Mouse (Mus musculus) embryonic fibroblast, embryonic 13.5 days (primary cell): ENCODE measurements around the gene Olfr685. TPM values are rescaled to one million over a fixed set of nuclear protein-coding genes. Genes with fewer than 3 reads are reported as not detected.

ENCODE experiments used
- H3K27ac ChIP-seq: 2 replicates; pipeline ENCODE4 v1.5.1; 2012; ENCODE audit warnings: low read length, control low read depth, inconsistent platforms; ENCODE audit not compliant: insufficient read depth
- H3K4me1 ChIP-seq: 2 replicates; pipeline ENCODE4 v1.6.1; 2011; ENCODE audit warnings: low read length; ENCODE audit not compliant: control insufficient read depth, insufficient read depth
- H3K4me3 ChIP-seq: 2 replicates; pipeline ENCODE4 v1.5.1; 2011; ENCODE audit warnings: mild to moderate bottlenecking, control low read depth, low read length; ENCODE audit not compliant: insufficient read depth
- CTCF ChIP-seq: IDR thresholded peaks from 2 replicates; pipeline ENCODE4 v1.5.1; 2011; ENCODE audit warnings: mild to moderate bottlenecking, control low read depth, low read length, moderate library complexity, borderline replicate concordance; ENCODE audit not compliant: insufficient read depth
- POLR2A ChIP-seq: IDR thresholded peaks from 2 replicates; pipeline ENCODE4 v1.6.1; 2011; ENCODE audit warnings: low read depth, mild to moderate bottlenecking, control low read depth, low read length, moderate library complexity
- polyA plus RNA-seq: library from polyadenylated mRNA; stranded (reverse); fragments of >200 nt; gene quantifications from 2 replicates; pipeline ENCODE4 v1.2.4, GENCODE M21; 2011; ENCODE audit warnings: low read depth; ENCODE audit not compliant: missing spikeins, insufficient read length

Gene Olfr685
- polyA plus RNA-seq, 1 experiment, result not detected

- TF ChIP-seq CTCF (no peak), POLR2A (no peak)
- H3K4me3 ChIP-seq, result no peak overlapping the region
- H3K4me1 ChIP-seq, result no peaks in the 10 kb centered on the region
- no peak overlapping the region for H3K27ac ChIP-seq
Measured at GRCm38 (mm10) chr7:105141275-105141674, 44.5 kb downstream of the Olfr685 start.

Other genes starting within 250 kb of the Olfr685 start
- not detected in 2 replicates for gene Olfr670, start 223.4 kb downstream of the Olfr685 start, polyA plus RNA-seq
- not detected in 2 replicates for gene Olfr671, start 206.9 kb downstream of the Olfr685 start, polyA plus RNA-seq
- not detected in 2 replicates for gene Olfr672, start 184.0 kb downstream of the Olfr685 start, polyA plus RNA-seq
- not detected in 2 replicates for gene Olfr675, start 157.6 kb downstream of the Olfr685 start, polyA plus RNA-seq
- not detected in 2 replicates for gene Olfr676, start 153.3 kb downstream of the Olfr685 start, polyA plus RNA-seq
- gene Olfr677, start 134.6 kb downstream of the Olfr685 start, polyA plus RNA-seq, result not detected in 2 replicates
- not detected in 2 replicates for gene Olfr678, start 121.5 kb downstream of the Olfr685 start, polyA plus RNA-seq
- not detected in 2 replicates for gene Olfr679, start 104.8 kb downstream of the Olfr685 start, polyA plus RNA-seq
- gene Olfr680-ps1, start 93.2 kb downstream of the Olfr685 start, polyA plus RNA-seq, result not detected in 2 replicates
- gene Olfr681, start 69.2 kb downstream of the Olfr685 start, polyA plus RNA-seq, result not detected in 2 replicates
- not detected in 2 replicates for gene Olfr683, start 39.0 kb downstream of the Olfr685 start, polyA plus RNA-seq
- gene Olfr684, start 22.4 kb downstream of the Olfr685 start, polyA plus RNA-seq, result not detected in 2 replicates
- not detected in 2 replicates for gene Olfr686, start 21.5 kb upstream of the Olfr685 start, polyA plus RNA-seq
- not detected in 2 replicates for gene Olfr688, start 102.1 kb upstream of the Olfr685 start, polyA plus RNA-seq
- not detected in 2 replicates for gene Olfr689, start 125.2 kb upstream of the Olfr685 start, polyA plus RNA-seq
- not detected in 2 replicates for gene Olfr690, start 148.1 kb upstream of the Olfr685 start, polyA plus RNA-seq
- gene Olfr691, start 156.3 kb upstream of the Olfr685 start, polyA plus RNA-seq, result not detected in 2 replicates
- not detected in 2 replicates for gene Olfr692, start 182.2 kb upstream of the Olfr685 start, polyA plus RNA-seq
- gene Gm5901, start 189.0 kb upstream of the Olfr685 start, polyA plus RNA-seq, result not detected in 2 replicates
- 25.4 and 30.0 TPM in 2 replicates for gene Fam160a2, start 214.0 kb upstream of the Olfr685 start, polyA plus RNA-seq
- gene Cnga4, start 218.6 kb upstream of the Olfr685 start, polyA plus RNA-seq, result not detected in 2 replicates
- gene Cckbr, start 239.7 kb upstream of the Olfr685 start, polyA plus RNA-seq, result not detected in 2 replicates